14 mouse cellular contexts compared by ENCODE assay signal in genomic region chr11:82607661-82608060, GRCm38 (mm10).
"Had no signal": no experiment of that assay in that cellular context is flagged by ENCODE, and none has a peak within 500 bp of the region (broad histone marks: within the 10 kb centered on the region; RNA-seq: fewer than 3 reads in every experiment).

No protein-coding gene starts in this region.

- DNase-seq: gastrocnemius, postnatal 14 days; gastrocnemius, postnatal 36 days; heart, adult 11 months; heart, adult 2 months; heart, postnatal 14 days; heart, postnatal 36 days; kidney, adult 11 months; kidney, adult 2 months; kidney, adult 9 months; kidney, postnatal 14 days; kidney, postnatal 36 days; layer of hippocampus, adult 9-11 months; layer of hippocampus, postnatal 36 days; lung, adult 18-20 months had no signal
